In genomic region chr13:108386058-108386457, GRCm38 (mm10) we compare ENCODE assay signal across 24 mouse cellular contexts.
"Had no signal": no experiment of that assay in that cellular context is flagged by ENCODE, and none has a peak within 500 bp of the region (broad histone marks: within the 10 kb centered on the region; RNA-seq: fewer than 3 reads in every experiment).

No protein-coding gene starts in this region.

- H3K27ac ChIP-seq: kidney, postnatal 0 days; layer of hippocampus, adult 2 months; left cerebral cortex, adult 2 months; limb, embryonic 12.5 days; limb, embryonic 15.5 days; liver, embryonic 14.5 days; macrophage; midbrain, embryonic 12.5 days; neural tube, embryonic 13.5 days had no signal

- H3K9ac ChIP-seq: limb, embryonic 12.5 days; limb, embryonic 15.5 days; liver, embryonic 14.5 days; liver, postnatal 0 days; lung, embryonic 14.5 days; midbrain, embryonic 12.5 days; neural tube, embryonic 13.5 days had no signal

- DNase-seq: kidney, adult 2 months; kidney, postnatal 25 days; layer of hippocampus, adult 9-11 months; left cerebral cortex, postnatal 4 days; liver, postnatal 0 days; lung, embryonic 14.5 days; retina, postnatal 1 day; thymus, adult 18-20 months; thymus, postnatal 36 days had no signal

- ATAC-seq: intestine, postnatal 0 days; liver, postnatal 0 days; lung, postnatal 0 days; midbrain, embryonic 16.5 days had no signal

- H3K4me2 ChIP-seq: limb, embryonic 12.5 days; limb, embryonic 15.5 days; liver, embryonic 11.5 days; lung, embryonic 14.5 days; midbrain, embryonic 12.5 days; neural tube, embryonic 13.5 days had no signal

- H3K27me3 ChIP-seq: limb, embryonic 12.5 days; limb, embryonic 15.5 days; megakaryocyte, embryonic 14.5 days; midbrain, embryonic 12.5 days; neural tube, embryonic 13.5 days had no signal

- H3K9me3 ChIP-seq: limb, embryonic 12.5 days; limb, embryonic 15.5 days; midbrain, embryonic 12.5 days; neural tube, embryonic 13.5 days had no signal

- H3K4me3 ChIP-seq: layer of hippocampus, adult 2 months; left cerebral cortex, adult 2 months; limb, embryonic 12.5 days; limb, embryonic 15.5 days; megakaryocyte, embryonic 14.5 days; midbrain, embryonic 12.5 days; myocyte; neural tube, embryonic 13.5 days had no signal

- H3K36me3 ChIP-seq: neural tube, embryonic 13.5 days had no signal

- H3K4me1 ChIP-seq: limb, embryonic 12.5 days; limb, embryonic 15.5 days; midbrain, embryonic 12.5 days; neural tube, embryonic 13.5 days had no signal
